Mouse (Mus musculus) cerebellum, adult 9-10 months (tissue): ENCODE measurements around the gene Chil4.
"Not testable (repeated sequence)": the region's sequence is repeated elsewhere in the genome, so short reads cannot be mapped to it uniquely, and the experiment has no call there.

ENCODE experiments used
- DNase-seq: peaks from one replicate; pipeline ENCODE4 v3.0.0; 2022

Gene Chil4

DNA sequence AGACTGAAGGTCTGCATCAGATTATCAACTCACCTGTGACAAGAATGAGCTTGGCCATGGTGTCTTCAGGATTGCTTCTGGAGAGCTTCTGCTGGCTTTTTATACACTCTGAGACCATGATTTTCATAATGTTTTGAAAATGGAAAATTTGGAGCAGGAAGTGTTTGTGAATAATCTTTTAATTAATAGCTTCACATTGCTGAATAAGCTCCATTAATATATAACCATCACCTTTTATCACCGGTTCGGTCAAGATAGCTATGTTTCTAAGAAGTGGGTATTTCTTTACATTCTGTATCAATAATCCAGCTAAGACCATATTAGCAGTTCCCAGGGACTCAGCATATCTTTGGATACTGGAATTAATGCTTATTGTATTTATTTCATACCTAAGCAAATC, at the start of gene Chil4:
TSS of gene Chil4 (minus strand) at position 101 of the 400 bp plus-strand sequence.
- no peak for DNase-seq

DNA sequence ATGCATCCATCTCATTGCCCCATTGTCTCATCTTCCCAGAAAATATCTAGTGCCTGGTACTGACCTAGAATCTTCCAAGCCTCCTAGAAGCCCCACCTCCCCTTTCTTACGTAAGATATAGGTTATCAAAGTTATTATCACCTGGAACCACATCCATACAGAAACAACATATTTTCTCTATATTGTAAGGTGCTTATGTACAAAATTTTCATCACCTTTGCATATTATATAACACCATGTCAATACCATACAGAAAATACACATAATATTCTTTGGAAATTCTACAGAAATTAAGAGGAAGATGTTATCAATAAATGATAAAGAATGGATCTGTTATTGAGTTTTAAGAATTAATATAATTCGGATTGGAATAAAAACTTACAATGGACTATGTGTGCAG, 46.5 kb upstream of the Chil4 start:
- no peak for DNase-seq

DNA sequence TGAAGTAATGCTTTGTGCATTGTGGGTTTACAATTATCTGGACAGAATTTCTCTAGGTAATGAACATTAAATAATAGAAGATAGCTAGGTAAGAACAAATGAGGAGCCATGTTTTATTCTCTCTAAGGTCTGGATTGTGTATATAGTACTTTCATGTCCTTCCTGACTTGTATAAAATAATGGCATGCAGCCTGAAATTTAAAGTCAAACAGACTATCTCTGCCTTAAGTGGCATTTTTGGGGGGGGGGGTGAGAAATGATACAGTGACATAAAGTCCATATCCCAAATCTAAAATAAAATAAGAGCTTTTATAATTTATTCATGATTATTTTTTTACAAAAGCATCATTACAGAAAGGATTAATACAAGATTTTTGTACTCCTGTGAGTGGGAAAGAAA, 45.5 kb upstream of the Chil4 start:
- DNase-seq: no peak

DNA sequence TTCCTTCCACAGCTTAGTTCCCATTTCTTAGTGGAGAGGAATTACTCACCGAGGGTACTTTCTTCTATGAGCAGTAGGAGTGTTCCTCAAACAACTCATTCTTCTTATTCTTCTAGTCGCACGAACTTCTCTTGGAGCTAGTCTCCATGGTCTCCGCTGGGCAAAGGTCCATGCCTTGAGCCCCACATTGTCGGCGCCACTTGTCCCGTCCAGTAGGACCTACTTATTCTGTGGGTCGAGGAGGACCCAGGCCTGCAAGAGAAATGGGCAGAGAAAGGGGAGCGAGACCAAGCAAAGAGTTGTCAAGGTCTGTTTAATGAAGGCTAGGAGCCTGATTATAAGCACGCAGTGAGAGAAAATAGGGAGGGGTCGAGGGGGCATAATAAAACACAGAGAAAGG, 37.8 kb upstream of the Chil4 start:
- not testable (repeated sequence) for DNase-seq

DNA sequence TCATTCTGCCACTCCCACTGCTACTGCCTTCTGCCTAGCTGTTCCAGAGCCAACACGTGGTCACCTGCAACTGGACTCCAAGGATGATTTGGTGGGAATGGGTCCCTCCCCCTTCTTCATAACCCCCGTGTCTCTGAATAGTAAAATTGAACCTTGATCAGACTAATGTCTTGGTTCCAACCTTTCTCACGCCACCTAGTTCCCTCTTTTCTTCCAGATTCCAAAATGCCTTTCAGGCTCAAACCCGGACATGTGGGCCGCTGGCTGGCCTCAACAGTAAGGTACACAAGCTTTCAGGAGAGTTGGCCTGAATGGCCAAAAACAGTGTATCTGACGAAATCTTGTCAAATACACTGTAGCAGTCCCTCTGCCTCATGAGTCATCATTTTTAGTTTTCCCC, 33.4 kb upstream of the Chil4 start:
- no peak for DNase-seq

DNA sequence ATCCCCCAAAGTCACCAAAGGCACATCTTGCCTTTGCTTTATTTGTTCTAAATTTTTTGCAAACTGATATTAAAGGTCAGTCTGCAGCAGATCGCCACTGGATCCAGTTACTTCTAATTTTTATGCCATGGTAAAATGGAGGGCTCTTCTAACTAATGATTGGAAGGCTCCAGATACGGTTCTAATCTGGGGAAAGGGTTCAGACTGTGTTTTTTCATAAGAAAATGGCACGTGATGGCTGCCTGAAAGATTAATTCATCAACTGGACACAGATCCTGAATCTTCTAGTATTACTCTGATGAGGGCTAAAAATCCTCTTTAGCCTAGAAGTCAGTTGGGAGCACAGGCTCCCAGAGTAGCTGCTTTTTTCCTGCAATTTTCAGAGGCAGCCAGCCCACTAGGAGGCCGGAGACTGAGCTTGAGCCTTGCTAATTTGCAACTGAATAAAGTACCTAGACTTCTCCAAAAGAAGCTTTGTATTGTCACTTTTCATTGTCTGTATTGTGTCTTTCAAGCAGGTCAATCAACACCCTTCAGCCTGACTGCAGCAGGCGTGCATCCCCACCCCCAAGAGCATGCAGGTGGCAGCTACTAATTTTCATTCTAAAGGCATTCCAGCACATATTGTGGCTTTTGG, 31.6 kb upstream of the Chil4 start:
- DNase-seq: not testable (repeated sequence)

DNA sequence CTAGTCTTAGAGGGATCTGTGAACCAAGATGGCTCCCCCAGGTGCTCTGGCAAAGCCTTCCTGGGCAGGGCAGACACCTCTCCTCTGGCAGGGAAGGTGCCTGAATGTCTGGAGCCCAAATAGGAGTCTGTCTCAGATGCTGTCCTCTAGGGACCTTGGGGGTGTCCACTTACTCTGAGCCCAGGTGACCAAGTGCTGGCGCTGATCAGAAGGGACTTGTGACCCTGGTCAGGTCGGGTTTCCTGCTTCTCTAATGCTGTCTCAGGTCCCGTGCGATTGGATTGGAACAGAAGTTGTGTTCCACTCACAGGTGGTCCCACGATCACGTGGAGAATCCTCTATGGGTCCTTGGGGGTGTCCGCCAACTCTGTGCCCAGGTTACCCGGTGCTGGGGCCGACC, 28.1 kb upstream of the Chil4 start:
- not testable (repeated sequence) for DNase-seq

DNA sequence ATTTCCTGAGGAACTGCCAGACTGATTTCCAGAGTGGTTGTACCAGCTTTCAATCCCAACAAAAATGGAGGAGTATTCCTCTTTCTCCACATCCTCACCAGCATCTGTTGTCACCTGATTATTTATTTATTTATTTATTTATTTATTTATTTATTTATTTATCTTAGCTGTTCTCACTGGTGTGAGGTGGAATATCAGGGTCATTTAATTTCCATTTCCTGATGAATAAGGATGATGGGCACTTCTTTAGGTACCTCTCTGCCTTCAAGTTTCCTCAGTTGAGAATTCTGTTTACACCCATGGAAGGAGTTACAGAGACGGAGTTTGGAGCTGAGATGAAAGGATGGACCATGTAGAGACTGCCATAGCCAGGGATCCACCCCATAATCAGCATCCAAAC, 20.9 kb upstream of the Chil4 start:
- not testable (repeated sequence) for DNase-seq

DNA sequence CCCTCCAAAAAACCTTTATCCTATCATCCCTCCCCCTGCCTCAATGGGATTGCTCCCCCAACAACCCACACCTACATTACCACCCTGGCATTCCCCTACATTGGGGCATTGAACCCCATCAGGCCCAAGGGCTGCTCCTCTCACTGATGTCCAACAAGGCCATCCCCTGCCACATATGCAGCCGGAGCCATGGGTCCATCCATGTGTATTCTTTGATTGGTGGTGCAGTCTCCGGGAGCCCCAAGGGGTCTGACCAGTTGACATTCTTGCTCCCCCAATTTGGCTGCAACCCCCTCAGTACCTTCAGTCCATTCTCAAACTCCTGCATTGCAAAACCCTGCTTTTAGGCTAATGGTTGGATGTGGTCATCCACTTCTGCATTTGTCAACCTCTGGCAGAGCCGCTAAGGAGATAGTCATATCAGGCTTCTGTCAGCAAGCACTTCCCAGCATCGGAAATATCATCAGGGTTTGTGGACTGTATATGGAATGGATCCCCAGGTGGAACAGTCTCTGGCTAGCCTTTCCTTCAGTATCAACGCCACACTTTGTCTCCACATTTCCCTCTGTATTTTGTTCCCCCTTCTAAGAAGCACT, 20.0 kb upstream of the Chil4 start:
- DNase-seq: no peak

DNA sequence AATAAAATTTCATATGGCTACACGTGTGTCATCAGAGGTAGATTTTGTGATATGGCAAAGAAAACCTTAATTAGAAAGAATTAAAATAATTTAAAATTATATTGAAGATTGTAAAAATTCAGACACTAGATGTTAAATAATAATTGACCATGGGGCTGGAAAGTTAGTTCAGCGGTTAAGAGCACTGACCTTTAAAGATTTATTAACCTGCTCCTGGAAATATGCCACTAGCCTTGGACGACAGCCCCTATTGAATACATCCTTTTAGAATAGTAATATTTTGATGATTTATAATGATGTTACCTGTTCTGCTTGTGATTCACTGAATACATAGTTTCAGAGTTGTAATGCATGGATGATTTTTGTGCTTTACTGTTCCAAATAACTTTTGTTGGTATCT, 4.1 kb upstream of the Chil4 start:
- DNase-seq: not testable (repeated sequence)

DNA sequence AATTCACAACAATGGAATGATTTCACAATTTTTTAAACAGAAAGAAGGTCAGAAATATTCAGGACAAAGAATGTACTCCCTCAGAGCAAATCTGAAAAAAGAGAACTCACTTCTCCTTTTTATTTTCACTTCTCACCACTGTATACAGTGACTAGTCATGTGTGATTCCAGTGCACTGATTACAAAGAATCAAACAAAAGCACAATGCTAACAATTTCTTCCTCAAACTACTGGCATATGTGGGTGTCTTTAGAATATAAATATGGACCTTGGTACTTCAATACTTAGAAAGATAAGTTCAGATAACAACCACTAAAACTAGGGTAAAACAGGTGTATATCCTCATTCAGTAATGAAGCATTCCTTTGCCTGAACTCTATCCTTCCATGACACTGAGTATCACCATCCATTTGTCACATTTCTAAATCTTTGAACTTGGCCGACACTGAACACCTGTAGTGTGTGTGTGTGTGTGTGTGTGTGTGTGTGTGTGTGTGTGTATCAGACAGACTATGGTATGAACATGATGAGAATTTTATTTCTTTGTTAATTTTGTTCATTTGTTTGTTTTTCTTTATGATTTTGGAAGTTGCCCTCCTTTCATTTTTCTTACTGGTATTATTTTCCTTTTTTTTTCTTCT, 2.4 kb upstream of the Chil4 start:
- no peak for DNase-seq

DNA sequence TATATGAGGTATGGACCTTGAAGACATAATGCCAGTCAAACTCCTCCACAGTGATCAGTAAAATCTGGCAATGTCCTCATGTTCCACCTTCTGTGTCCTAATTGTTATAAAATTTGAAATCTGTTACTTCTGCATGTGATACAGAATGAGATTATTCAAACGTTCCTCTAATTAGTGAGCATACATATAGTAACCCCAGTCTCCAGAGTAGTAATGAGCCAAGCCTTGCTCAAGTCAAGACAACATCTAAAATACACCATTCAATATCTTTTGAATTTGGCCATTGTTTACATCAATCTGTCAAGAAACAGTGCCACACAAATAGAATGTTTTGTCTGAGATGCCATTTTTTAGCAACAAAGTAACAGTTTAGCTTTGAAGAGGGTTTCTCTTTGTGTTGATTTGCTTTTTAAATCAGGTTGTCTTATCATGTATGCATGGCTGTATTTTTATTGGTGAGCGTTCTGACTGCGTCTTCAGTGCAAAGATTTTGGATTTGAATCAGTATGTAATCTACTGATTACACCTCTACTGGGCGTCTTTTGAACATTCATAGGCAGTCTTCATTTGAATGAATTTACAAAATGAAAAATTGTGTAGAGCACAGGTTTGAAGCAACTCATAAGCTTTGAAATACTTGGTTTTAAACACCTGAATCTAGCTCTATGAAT, 888 bp downstream of the Chil4 start:
- DNase-seq: not testable (repeated sequence)

DNA sequence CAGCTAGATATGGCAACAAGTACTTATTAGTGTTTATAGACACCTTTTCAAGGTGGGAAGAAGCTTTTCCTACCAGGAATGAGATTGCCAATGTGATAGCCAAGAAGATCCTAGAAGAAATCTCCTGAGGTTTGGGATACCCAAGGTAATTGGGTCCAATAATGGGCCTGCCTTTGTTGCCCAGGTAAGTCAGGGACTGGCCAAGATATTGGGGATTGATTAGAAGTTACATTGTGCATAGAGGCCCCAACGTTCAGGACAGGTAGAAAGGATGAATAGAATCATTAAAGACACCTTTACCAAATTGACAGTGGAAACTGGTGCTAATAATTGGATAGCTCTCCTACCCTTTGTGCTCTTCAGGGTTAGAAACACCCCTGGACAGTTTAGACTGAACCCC, 21.3 kb downstream of the Chil4 start:
- not testable (repeated sequence) for DNase-seq

DNA sequence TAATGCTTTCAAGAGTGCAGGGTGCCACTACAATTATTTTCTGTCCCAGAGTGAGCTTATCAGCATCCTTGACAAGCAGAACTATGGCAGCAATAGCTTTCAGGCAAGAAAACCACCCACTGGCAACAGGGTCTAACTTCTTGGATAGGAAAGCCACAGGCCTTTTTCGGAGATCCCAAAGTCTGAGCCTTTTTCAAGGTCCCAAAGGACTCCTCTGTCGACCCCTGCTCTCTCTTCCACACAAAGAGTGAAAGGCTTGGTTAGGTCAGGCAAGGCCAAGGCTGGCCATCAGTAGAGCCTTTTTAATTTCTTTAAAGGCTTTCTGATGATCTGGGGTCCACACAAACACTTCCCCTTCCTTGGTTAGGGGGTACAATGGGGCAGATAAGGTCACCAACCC, 22.1 kb downstream of the Chil4 start:
- DNase-seq: not testable (repeated sequence)

DNA sequence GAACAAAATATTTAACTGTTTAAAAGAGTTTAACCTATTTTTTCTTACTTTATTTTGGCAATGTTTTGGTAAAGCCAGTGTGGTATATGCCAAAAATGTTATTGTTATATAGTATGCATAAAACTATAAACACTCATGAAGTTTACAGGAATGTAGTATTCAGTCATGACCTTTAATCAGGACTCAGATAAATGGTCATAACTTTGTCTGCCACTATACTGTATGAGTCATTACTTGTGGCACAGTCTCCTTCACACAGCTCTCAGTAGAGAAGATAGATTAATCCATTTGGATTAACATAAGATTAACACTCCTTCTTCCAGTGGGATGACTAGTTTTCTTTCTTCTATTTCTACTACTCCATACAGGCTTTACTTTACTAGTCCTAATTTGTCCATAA, 23.0 kb downstream of the Chil4 start:
- no peak for DNase-seq

DNA sequence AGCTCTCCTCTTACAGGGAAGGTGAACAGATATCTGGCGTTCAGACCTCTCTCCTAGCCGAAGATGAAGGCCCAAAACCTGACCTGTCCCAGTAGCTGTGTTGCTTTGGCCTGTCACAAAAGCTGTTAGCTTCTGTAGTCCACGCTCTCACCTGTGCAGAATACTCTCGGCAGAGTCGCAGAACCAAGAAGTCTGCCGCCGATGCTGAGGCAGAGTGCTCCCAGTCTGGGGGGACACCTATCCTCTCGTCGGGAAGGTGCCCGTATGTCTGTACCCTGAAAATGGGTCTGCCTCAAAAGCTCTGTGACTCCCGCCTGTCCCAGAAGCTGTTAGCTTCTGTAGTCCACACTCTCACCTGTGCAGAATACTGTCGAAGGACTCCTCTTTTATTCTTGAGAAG, 23.8 kb downstream of the Chil4 start:
- DNase-seq: no peak

DNA sequence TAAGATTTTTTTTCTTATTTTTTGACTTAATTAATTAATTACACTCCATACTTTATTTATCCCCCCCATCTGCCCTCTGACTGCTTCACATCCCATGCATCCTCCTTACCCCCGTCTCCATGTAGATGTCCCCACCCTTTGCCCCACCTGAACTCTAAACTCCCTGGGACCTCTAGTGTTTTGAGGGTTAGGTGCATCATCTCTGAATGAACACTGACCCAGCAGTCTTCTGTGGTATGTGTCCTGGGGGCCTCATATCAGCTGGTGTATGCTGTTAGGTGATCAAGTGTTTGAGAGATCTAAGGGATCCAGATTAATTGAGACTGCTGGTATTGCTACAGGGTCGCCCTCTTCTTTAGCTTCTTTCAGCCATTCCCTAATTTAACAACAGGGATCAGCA, 31.3 kb downstream of the Chil4 start:
- no peak for DNase-seq

DNA sequence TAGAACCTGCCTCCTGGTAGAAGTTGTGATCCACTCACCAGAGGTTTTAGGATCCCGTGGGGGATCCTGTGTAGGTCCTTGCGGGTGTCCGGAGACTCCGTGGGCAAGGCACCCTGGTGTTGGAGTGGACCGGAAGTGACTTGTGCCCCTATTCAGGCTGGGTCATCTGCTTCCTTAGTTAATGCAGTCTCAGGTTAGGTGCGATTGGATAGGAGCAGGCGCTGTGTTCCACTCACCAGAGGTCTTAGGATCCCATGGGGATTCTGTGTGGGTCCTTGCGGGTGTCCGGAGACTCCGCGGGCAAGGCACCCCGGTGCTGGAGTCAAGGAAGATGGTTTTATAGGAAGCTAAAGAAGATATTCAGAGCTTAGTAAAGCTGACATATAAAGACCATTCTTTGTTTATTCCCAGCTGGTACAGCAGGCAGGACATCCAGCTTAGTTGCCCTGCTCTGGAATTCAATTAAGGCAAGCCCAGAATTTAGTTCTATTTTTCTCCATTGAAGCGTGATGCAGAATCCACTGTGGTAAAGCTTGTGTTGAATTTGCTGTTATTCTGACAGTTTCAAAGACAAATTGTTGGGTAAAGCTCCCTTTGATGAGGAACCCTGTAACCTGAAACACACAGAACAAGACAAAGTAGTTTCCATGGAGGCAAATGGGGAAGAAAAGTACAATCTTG, 41.7 kb downstream of the Chil4 start:
- DNase-seq: no peak

DNA sequence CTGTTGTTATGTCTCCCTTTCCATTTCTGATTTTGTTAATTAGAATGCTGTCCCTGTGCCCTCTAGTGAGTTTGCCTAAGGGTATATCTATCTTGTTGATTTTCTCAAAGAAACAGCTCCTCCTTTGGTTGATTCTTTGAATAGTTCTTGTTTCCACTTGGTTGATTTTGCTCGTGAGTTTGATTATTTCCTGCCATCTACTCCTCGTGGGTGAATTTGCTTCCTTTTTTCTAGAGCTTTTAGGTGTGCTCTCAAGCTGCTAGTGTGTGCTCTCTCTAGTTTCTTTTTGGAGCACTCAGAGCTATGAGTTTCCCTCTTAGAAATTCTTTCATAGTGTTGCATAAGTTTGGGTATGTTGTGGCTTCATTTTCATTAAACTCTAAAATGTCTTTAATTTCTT, 44.3 kb downstream of the Chil4 start:
- not testable (repeated sequence) for DNase-seq

DNA sequence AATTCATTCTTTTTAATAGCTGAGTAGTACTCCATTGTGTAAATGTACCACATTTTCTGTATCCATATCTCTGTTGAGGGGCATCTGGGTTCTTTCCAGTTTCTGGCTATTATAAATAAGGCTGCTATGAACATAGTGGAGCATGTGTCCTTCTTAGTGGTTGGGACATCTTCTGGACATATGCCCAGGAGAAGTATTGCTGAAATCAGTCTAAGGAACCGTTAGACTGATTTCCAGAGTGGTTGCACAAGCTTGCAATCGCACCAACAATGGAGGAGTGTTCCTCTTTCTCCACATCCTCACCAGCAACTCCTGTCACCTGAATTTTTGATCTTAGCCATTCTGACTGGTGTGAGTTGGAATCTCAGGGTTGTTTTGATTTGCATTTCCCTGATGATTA, 46.8 kb downstream of the Chil4 start:
- not testable (repeated sequence) for DNase-seq

DNA sequence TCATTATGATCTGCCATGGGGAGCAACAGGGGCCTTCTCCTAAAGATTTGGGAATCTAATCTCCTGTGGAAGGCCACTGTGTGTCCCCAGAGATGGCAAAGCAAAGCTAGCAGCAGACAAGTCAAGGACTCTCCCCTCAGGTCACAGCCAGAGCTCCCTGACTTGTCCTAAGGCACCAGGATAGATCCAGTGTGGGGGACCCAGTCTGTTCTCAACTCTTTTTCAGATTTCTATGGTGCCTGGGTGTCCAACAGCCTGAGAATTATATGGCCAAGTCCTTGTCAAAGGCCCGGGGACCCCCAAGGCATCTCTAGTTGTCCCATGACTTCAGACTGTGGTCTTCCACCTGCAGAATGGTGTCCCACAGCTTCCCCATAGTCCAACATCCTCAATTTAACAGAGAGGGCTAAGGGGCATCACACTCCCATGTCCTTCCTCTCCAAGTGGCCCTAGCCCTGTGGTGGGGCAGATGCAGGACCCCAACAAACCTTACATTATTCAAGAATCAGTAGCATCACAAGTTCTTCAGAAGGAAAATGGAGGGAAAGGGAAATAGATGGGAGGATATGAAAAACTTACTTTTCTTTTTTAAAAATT, 48.1 kb downstream of the Chil4 start:
- no peak for DNase-seq

DNA sequence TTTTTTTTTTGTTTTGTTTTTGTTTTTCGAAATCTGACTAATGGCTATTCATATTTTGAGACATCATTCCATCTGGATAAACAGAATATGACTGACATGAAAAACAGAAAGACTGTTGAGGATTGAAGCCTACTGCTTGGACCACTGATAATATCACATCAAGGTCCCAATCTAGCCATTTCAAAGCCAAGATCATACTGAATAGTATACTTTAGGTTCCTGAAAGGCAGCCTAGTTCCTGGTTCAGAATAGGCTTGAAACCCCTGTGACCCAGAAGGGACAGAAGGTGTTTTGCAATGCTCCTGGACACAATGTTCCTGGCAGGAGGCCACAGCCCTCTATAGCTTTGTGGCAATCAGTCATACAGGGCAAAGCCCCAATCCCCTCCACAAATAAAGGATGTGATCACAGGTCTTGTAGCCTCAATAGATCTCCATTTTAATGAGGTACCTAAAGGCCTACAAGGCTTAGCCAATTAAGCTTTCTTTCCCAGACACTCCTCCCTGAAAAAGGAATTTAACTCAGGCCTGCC, 48.7 kb downstream of the Chil4 start:
- no peak for DNase-seq

DNA sequence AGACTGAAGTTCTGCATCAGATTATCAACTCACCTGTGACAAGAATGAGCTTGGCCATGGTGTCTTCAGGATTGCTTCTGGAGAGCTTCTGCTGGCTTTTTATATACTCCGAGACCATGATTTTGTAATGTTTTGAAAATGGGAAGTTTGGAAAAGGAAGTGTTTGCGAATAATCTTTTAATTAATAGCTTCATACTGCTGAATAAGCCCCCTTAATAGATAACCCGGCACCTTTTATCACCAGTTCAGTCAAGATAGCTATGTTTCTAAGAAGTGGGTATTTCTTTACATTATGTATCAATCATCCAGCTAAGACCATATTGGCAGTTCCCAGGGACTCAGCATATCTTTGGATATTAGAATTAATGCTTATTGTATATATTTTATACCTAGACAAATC, 51.8 kb downstream of the Chil4 start, which contains the start of gene Chil3:
TSS of gene Chil3 (minus strand) at position 101 of the 400 bp plus-strand sequence.
- no peak for DNase-seq
